Mouse (Mus musculus) small intestine, adult 2 months (tissue): ENCODE measurements at regions not wholly inside any gene's neighbourhood (a gene's known extent, or its start where the extent isn't known, plus 50 kb on each side); places are given as distances from the start of the nearest gene placed in this dataset.

Experiments used
- CTCF ChIP-seq: fragments of 200-500 bp; IDR thresholded peaks from 2 replicates; pipeline ENCODE4 v1.5.1; 2012; ENCODE audit warnings: low read depth, mild to moderate bottlenecking, control low read depth, inconsistent platforms, low read length, moderate library complexity, mixed read lengths; ENCODE audit not compliant: insufficient replicate concordance, insufficient read length; ENCODE audit errors: extremely low read depth
- POLR2A ChIP-seq: fragments of 200-500 bp; IDR thresholded peaks from 2 replicates; pipeline ENCODE4 v1.6.1; 2012; ENCODE audit warnings: low read depth, mild to moderate bottlenecking, control low read depth, inconsistent platforms, low read length, moderate library complexity

- TF ChIP-seq CTCF (no peak), POLR2A (no peak)
Measured at GRCm38 (mm10) chr7:136434510-136434909, 459.9 kb upstream of the Mgmt start.
